Mouse (Mus musculus) liver, embryonic 14.5 days (tissue): ENCODE measurements around the gene Shprh.

Experiments used
- CTCF ChIP-seq: IDR thresholded peaks from 2 replicates; pipeline ENCODE4 v1.5.1; 2016; ENCODE audit warnings: antibody characterized with exemption, low read depth, control low read depth
- EP300 ChIP-seq: IDR thresholded peaks from 2 replicates; pipeline ENCODE4 v1.6.1; 2016; ENCODE audit warnings: antibody characterized with exemption, low read depth

- TF ChIP-seq CTCF: no peak
- no peak for TF ChIP-seq EP300
Observed at GRCm38 (mm10) chr10:11172519-11172918, 23.3 kb downstream of the Shprh start.
